Mouse (Mus musculus): ENCODE data around the gene Nme3. TPM values are rescaled to one million over a fixed set of nuclear protein-coding genes. Genes with fewer than 3 reads are reported as not detected.

Nme3 gene
- total and polyA plus RNA-seq, 2 experiments from 2014 or later = 74.7 to 75.7 TPM

DNA sequence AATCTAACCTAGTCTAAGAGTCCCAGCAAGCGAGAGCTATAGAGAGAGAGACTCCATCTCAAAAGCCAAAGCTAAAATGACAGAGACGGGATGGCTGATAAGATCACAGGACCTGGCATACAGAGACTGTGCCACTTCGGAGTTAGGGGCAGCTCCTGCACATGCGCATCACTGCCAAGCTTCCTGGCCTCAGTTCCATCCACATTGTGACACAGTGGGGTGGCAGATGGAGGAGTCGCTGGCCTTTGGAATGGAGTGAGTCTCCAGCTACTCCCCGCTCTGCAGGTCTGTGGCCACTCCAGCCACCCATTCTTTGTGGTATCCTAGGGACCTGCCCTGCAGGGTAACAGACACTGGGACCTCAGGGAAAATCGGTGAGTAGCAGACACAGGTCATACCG, 30.5 kb upstream of the Nme3 start, which contains the start of gene Igfals:
Gene Igfals (plus strand): TSS at position 222 of the 400 bp plus-strand sequence.
- Histone ChIP-seq H3K27ac (ENCODE audit: low read depth, low read length) (no peak within 1 kb of the TSS), H3K9me3 (ENCODE audit: low read length) (no peaks in the 10 kb centered on the region), H3K36me3 (ENCODE audit: insufficient read depth) (peaks cover 35% of the 10 kb centered on the region), H3K27me3 (ENCODE audit: insufficient read depth, low read length) (no peaks in the 10 kb centered on the region), H3K4me3 (ENCODE audit: low read depth, low read length) (no peak within 1 kb of the TSS), H3K9ac (no peak within 1 kb of the TSS), H3K4me1 (ENCODE audit: insufficient read depth) (no peaks in the 10 kb centered on the region), H3K4me2 (ENCODE audit: low read depth) (no peak within 1 kb of the TSS)
- TF ChIP-seq CTCF (IDR thresholded peaks at IDR 0.05; ENCODE audit: low read depth) = no peak
- ATAC-seq = no peak
- no peak for DNase-seq
- 91% methylated on average over 8 of the region's 8 CpGs for WGBS

DNA sequence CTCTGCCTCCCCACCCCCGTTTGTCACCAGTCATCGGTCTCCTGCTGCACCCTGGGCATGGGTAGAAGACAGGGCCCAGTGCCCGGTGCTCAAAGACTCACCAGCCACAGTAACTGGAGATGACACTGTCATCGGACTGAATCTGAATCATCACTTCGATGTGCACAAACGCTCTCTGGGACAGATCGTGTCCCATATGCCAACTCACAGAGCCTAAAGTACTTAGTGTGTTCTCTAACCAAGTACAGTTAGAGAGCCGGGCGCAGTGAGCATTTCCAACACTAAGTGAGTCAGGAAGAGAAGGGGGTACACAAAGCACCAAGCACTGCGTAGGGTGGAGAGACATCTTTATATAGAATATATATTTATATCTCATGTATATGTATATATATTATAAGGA, 28.4 kb upstream of the Nme3 start:
- H3K27me3 ChIP-seq (ENCODE audit: insufficient read depth, low read length) = no peaks in the 10 kb centered on the region
- whole genome bisulfite sequencing = 94% methylated on average over 10 of the region's 10 CpGs
- no peak overlapping the region for H3K4me3 ChIP-seq (ENCODE audit: low read depth, low read length)
- no peak overlapping the region for H3K4me2 ChIP-seq (ENCODE audit: low read depth)
- no peaks in the 10 kb centered on the region for H3K4me1 ChIP-seq (ENCODE audit: insufficient read depth)
- H3K9ac ChIP-seq = no peak overlapping the region
- ATAC-seq = no peak
- H3K9me3 ChIP-seq (ENCODE audit: low read length) = no peaks in the 10 kb centered on the region
- TF ChIP-seq CTCF (IDR thresholded peaks at IDR 0.05; ENCODE audit: low read depth) = no peak
- H3K27ac ChIP-seq (ENCODE audit: low read depth, low read length) = no peak overlapping the region
- H3K36me3 ChIP-seq (ENCODE audit: insufficient read depth) = peaks cover 17% of the 10 kb centered on the region; the same call in 1 of the 2 replicates
- DNase-seq = no peak

DNA sequence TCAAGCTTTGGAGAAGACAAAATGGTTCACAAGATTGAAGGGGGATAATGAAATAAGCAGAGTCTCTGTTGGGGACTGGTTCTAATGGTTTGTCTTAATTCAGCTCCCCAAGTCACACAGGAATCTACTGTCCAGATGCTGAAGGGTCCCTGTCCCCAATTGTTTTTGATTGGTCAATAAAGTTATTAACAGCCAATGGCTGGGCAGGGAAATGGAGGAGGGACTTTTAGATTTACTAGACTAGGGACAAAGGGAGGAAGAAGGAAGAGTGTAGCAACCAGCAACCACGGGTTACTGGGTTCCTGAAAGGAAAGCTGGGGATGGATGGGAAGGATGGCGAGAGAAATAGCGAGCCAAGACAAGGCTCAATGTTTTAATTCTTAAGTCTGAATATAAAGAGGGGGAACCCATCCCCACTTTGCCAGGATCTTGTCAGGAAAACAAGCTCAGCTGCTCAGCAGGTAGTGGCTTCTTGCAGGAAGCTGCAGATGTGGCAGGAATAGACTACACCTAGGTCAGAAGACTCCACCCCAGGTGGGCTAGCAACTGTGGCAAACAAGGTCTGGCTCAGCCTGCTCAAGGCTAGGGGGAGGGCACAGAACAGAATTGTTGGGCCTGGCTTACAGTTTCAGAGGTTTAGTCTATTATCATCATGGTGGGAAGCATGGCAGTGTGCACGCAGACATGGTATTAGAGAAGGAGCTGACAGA, 22.4 kb upstream of the Nme3 start:
- no peaks in the 10 kb centered on the region for H3K4me1 ChIP-seq (ENCODE audit: insufficient read depth)

DNA sequence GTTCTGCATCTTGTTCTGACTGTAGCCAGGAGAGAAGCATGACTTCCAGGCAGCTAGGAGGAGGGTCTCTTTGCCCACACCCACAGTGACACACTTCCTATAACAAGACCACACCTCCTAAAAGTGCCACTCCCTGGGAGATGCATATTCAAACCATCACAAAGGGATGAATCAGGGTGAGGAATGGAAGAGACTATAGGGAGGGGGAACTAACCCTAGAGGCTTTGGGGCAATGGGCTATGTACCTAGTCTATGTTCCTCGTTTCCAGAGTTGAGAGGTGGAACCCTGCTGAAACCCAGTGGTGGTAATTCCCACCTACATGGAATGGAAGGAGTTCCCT, 21.9 kb upstream of the Nme3 start:
- H3K4me1 ChIP-seq (ENCODE audit: insufficient read depth) = no peaks in the 10 kb centered on the region
- H3K27ac ChIP-seq (ENCODE audit: low read depth, low read length) = no peak overlapping the region
- H3K4me3 ChIP-seq (ENCODE audit: low read depth, low read length) = no peak overlapping the region
- H3K9ac ChIP-seq = no peak overlapping the region
- H3K4me2 ChIP-seq (ENCODE audit: low read depth) = no peak overlapping the region
- no peak for DNase-seq
- WGBS = 50% methylated on average over 1 of the region's 1 CpGs
- no peaks in the 10 kb centered on the region for H3K27me3 ChIP-seq (ENCODE audit: insufficient read depth, low read length)
- no peaks in the 10 kb centered on the region for H3K9me3 ChIP-seq (ENCODE audit: low read length)
- no peak for TF ChIP-seq CTCF (IDR thresholded peaks at IDR 0.05; ENCODE audit: low read depth)
- ATAC-seq = no peak
- no peaks in the 10 kb centered on the region for H3K36me3 ChIP-seq (ENCODE audit: insufficient read depth)

More for the DNA sequence above, 22.4 kb upstream of the Nme3 start:
- DNase-seq = no peak
- no peak for TF ChIP-seq CTCF (IDR thresholded peaks at IDR 0.05; ENCODE audit: low read depth)
- no peaks in the 10 kb centered on the region for H3K27me3 ChIP-seq (ENCODE audit: insufficient read depth, low read length)
- no peaks in the 10 kb centered on the region for H3K36me3 ChIP-seq (ENCODE audit: insufficient read depth)
- WGBS = 40% methylated on average over 4 of the region's 4 CpGs
- H3K27ac ChIP-seq (ENCODE audit: low read depth, low read length) = no peak overlapping the region
- no peak for ATAC-seq
- H3K4me3 ChIP-seq (ENCODE audit: low read depth, low read length) = no peak overlapping the region
- no peaks in the 10 kb centered on the region for H3K9me3 ChIP-seq (ENCODE audit: low read length)
- H3K9ac ChIP-seq = no peak overlapping the region
- H3K4me2 ChIP-seq (ENCODE audit: low read depth) = no peak overlapping the region

DNA sequence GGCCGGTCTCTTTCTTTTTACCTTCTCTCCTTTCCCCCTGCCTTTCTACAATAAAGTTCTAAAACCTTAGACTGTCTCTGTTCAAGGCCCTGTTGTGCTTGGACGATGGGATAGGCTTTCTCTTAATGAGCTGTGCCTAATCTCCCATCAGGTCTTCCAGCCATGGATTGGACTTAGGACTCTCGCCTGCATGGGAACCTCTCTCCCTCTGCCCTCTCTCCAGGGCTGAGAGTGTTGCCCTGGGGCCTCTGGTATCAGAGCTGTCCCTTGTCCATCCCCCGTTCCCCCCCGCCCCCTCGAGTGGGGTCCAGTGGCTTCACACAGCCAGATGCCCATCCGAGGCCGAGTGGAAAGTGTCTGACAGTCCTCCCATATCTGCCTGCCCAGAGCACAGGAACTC, 21.3 kb upstream of the Nme3 start:
- Histone ChIP-seq H3K9ac (no peak overlapping the region), H3K9me3 (ENCODE audit: low read length) (no peaks in the 10 kb centered on the region), H3K27me3 (ENCODE audit: insufficient read depth, low read length) (no peaks in the 10 kb centered on the region), H3K4me1 (ENCODE audit: insufficient read depth) (no peaks in the 10 kb centered on the region), H3K27ac (ENCODE audit: low read depth, low read length) (no peak overlapping the region), H3K4me3 (ENCODE audit: low read depth, low read length) (no peak overlapping the region), H3K36me3 (ENCODE audit: insufficient read depth) (no peaks in the 10 kb centered on the region), H3K4me2 (ENCODE audit: low read depth) (no peak overlapping the region)
- no peak for DNase-seq
- TF ChIP-seq CTCF (IDR thresholded peaks at IDR 0.05; ENCODE audit: low read depth) = no peak
- no peak for ATAC-seq
- 83% methylated on average over 8 of the region's 8 CpGs for WGBS

DNA sequence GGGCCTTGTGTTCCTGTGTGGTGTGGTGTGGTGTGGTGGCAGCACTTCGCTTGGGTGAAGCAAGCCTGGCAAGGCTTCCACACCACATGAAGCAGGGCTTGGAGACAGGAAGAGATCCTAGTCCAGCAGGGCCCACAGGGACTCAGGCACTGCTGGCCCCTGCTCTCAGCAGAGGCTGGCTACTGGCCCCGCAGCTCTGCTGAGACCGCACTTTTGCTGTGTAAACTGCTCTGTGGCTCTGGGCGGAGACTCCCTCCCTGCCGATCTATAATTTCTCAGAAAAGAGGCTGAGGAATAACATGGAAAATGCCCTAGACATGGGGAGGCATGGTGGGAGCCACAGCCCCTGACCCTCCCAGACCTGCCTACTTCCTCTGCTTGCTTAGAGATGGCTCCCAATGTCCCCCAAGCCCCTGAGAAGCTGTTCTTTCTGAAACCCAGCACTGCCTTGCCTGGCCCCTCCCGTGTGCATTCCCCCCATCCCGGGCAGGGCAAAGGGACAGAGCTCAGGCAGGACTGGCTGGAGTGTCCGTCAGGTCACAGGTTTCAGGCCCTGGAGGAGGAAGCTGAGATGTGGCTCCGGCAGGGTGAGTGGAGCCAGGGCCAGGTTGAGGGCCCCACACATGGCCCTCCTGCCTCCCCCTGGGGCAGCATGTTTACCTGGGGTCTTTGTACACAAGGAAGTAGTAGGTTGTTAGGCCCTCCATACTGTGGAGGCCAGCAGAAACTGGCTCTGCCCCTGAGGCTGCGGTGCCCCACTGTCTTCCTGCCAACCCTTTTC, 18.8 kb upstream of the Nme3 start:
- TF ChIP-seq CTCF (IDR thresholded peaks at IDR 0.05; ENCODE audit: low read depth) = no peak
- H3K4me1 ChIP-seq (ENCODE audit: insufficient read depth) = no peaks in the 10 kb centered on the region
- no peaks in the 10 kb centered on the region for H3K27me3 ChIP-seq (ENCODE audit: insufficient read depth, low read length)
- DNase-seq = no peak
- no peak overlapping the region for H3K9ac ChIP-seq
- H3K4me3 ChIP-seq (ENCODE audit: low read depth, low read length) = no peak overlapping the region
- no peak for ATAC-seq
- H3K27ac ChIP-seq (ENCODE audit: low read depth, low read length) = no peak overlapping the region
- no peak overlapping the region for H3K4me2 ChIP-seq (ENCODE audit: low read depth)
- H3K9me3 ChIP-seq (ENCODE audit: low read length) = no peaks in the 10 kb centered on the region
- H3K36me3 ChIP-seq (ENCODE audit: insufficient read depth) = peaks cover 3% of the 10 kb centered on the region
- 70% methylated on average over 10 of the region's 10 CpGs for WGBS

DNA sequence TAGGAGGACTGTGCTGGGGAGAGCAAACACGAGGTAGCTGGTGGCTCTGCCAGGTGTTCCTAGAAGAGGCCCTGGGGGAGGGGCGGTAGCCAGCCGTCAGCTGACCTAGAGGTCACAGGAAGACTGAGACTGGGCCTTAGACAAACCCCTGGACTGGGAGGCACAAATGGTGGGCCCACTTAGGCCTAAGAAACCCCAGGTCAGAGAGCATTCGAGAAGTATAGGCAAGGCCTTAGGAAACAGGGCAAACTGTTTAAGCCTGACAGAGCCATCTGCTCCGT, 18.2 kb upstream of the Nme3 start:
- Histone ChIP-seq H3K36me3 (ENCODE audit: insufficient read depth) (peaks cover 8% of the 10 kb centered on the region), H3K27ac (ENCODE audit: low read depth, low read length) (no peak overlapping the region), H3K4me3 (ENCODE audit: low read depth, low read length) (no peak overlapping the region), H3K4me1 (ENCODE audit: insufficient read depth) (no peaks in the 10 kb centered on the region), H3K27me3 (ENCODE audit: insufficient read depth, low read length) (no peaks in the 10 kb centered on the region), H3K4me2 (ENCODE audit: low read depth) (no peak overlapping the region), H3K9ac (no peak overlapping the region), H3K9me3 (ENCODE audit: low read length) (no peaks in the 10 kb centered on the region)
- ATAC-seq = no peak
- WGBS = 46% methylated on average over 5 of the region's 5 CpGs
- no peak for TF ChIP-seq CTCF (IDR thresholded peaks at IDR 0.05; ENCODE audit: low read depth)
- DNase-seq = no peak
